Mouse (Mus musculus) G1E (cell line): ENCODE results near the gene Rnase2b. TPM values are rescaled to one million over a fixed set of nuclear protein-coding genes. Genes with fewer than 3 reads are reported as not detected.

ENCODE experiments used
- ATAC-seq: 2 replicates; pipeline ENCODE4 v1.8.0; 2016; ENCODE audit warnings: mild to moderate bottlenecking; ENCODE audit not compliant: insufficient number of reproducible peaks, poor library complexity, low FRiP score, severe bottlenecking; ENCODE audit errors: extremely low read depth
- DNase-seq: peaks from one replicate; pipeline ENCODE4 v3.0.0; 2012; ENCODE audit warnings: low spot score
- H3K27me3 ChIP-seq: 2 replicates; pipeline ENCODE4 v1.6.1; 2012; ENCODE audit warnings: mild to moderate bottlenecking, low read length, inconsistent platforms; ENCODE audit not compliant: insufficient read depth
- H3K36me3 ChIP-seq: replicated peaks from 2 replicates; pipeline ENCODE3; 2012; ENCODE audit warnings: mild to moderate bottlenecking, inconsistent platforms
- H3K4me1 ChIP-seq: 2 replicates; pipeline ENCODE4 v1.6.1; 2012; ENCODE audit warnings: low read depth, low read length, inconsistent platforms, mixed read lengths; ENCODE audit not compliant: insufficient read depth
- H3K4me3 ChIP-seq: 2 replicates; pipeline ENCODE4 v1.5.1; 2012; ENCODE audit warnings: low read depth, mild to moderate bottlenecking, inconsistent platforms, low read length, moderate library complexity, mixed read lengths
- H3K9me3 ChIP-seq: replicated peaks from 2 replicates; pipeline ENCODE4 v1.6.1; 2012; ENCODE audit warnings: inconsistent platforms
- CTCF ChIP-seq: IDR thresholded peaks from 2 replicates; pipeline ENCODE4 v1.5.1; 2012; ENCODE audit warnings: low read depth, low read length, inconsistent platforms, mixed read lengths
- GATA1 ChIP-seq: IDR thresholded peaks from 2 replicates; pipeline ENCODE4 v1.6.1; 2012; ENCODE audit warnings: borderline replicate concordance, low read length, inconsistent platforms, mixed read lengths
- GATA2 ChIP-seq: IDR thresholded peaks from 2 replicates; pipeline ENCODE4 v1.6.1; 2012; ENCODE audit warnings: low read depth, low read length, inconsistent platforms, borderline replicate concordance
- POLR2AphosphoS5 ChIP-seq: IDR thresholded peaks from 2 replicates; pipeline ENCODE4 v1.6.1; 2012; ENCODE audit warnings: low read depth, low read length, inconsistent platforms; ENCODE audit not compliant: insufficient replicate concordance
- TAL1 ChIP-seq: conservative IDR thresholded peaks from 2 replicates; pipeline ENCODE4 v1.6.1; 2012; ENCODE audit warnings: low read depth, low read length, inconsistent platforms, mixed read lengths
- polyA plus RNA-seq: library from polyadenylated mRNA; stranded (reverse); fragments of >175 nt; gene quantifications from 2 replicates; pipeline ENCODE4 v1.2.3, GENCODE M21; 2012
- total RNA-seq, 2 experiments: library from RNA; stranded (forward) in 1 of 2; stranded (reverse) in 1 of 2; fragments of 200-1000 nt in 1 of 2; fragments of >200 nt in 1 of 2; fragmentation: Nextera tagmentation in 1 of 2; gene quantifications; 2 replicates each; pipeline ENCODE4 v1.2.3; 2014 to 2017

The Rnase2b gene
- total and polyA plus RNA-seq, 3 experiments: not detected

- no peaks in the 10 kb centered on the region for H3K9me3 ChIP-seq
- DNase-seq (no peak), ATAC-seq (no peak)
- H3K4me3 ChIP-seq: no peak within 1 kb of the TSS
- TF ChIP-seq GATA2 (no peak), CTCF (no peak), GATA1 (no peak), TAL1 (no peak)
- no peaks in the 10 kb centered on the region for H3K4me1 ChIP-seq
- H3K36me3 ChIP-seq: no peaks in the 10 kb centered on the region
- H3K27me3 ChIP-seq: no peaks in the 10 kb centered on the region
Measured at GRCm38 (mm10) chr14:51199098-51200023, 37.3 kb downstream of the Rnase2b start, which contains the start of gene Ang2. Gene Ang2, minus strand, starts transcription at chr14:51199148.

DNA sequence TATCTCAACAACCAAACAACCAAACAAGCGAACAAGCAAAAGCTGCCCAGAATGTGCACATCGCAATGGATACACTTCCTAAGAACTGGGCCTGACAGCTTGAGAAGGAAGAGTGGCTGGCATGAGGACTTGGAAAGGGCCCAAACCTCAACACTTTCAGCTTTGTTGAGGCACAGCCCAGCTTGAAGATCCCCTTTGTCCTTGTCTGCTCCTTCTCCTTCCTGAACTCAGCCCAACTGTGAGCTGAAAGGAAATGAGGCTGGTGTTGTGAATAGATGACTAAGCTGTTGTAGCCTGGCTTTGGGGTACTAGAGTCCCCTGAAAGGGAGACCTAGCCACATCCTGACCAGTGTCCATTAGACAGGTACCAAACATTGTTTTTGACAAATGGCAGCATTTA, 38.0 kb downstream of the Rnase2b start:
- H3K27me3 ChIP-seq: no peaks in the 10 kb centered on the region
- ATAC-seq: no peak
- no peaks in the 10 kb centered on the region for H3K36me3 ChIP-seq
- H3K4me1 ChIP-seq: no peaks in the 10 kb centered on the region
- no peak for DNase-seq
- H3K9me3 ChIP-seq: no peaks in the 10 kb centered on the region
- TF ChIP-seq TAL1: no peak
- TF ChIP-seq GATA1: no peak
- no peak for TF ChIP-seq GATA2
- no peak for TF ChIP-seq POLR2AphosphoS5
- TF ChIP-seq CTCF: no peak
- H3K4me3 ChIP-seq: no peak overlapping the region

DNA sequence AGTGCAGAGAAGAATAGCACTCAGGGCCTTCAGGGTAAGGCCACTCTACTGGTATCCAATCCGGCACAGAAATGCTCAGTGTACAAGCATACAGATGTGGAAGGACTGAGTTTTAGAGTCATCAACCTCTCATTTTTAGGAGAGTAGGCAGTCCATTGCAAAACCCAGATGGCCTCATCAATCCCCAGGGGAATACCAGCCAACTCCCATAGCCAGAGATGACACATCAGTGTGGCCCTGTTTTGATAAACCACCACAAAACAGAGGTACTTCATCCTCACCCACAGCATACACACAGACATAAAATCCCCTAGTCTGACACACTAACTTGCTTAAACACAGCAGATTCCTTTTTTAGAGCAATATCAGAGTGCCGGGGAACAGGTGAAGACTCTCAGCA, 38.4 kb downstream of the Rnase2b start:
- no peak for ATAC-seq
- H3K4me1 ChIP-seq: no peaks in the 10 kb centered on the region

DNA sequence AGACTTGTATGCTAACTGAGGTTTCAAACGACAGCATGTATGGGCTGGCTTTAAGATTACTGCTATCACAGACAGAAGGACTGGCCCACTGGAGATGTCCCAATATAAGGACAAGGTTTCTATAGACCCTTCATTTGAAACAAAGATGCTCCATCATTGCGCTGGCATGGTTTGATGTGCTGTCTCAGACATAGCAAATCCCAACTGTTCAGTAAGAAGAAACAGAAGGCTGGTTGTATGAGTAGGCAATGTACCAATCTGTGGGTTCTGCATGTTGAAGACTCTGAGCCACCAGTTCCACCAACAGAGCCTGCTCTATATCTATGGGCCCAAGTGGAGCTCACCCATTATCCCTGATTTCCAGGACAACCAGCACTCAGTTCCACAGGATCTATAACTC, 41.1 kb downstream of the Rnase2b start, which contains the start of gene Ear14:
Gene Ear14, plus strand, starts transcription at position 277 of the 400 bp plus-strand sequence.
- DNase-seq (no peak), ATAC-seq (no peak)
- Histone ChIP-seq H3K27me3 (no peaks in the 10 kb centered on the region), H3K36me3 (no peaks in the 10 kb centered on the region), H3K4me1 (no peaks in the 10 kb centered on the region), H3K4me3 (no peak within 1 kb of the TSS), H3K9me3 (no peaks in the 10 kb centered on the region)
- TF ChIP-seq POLR2AphosphoS5: no peak
- TF ChIP-seq GATA2: no peak
- TF ChIP-seq TAL1: no peak
- no peak for TF ChIP-seq CTCF
- TF ChIP-seq GATA1: no peak

More for the DNA sequence above, 38.4 kb downstream of the Rnase2b start:
- Histone ChIP-seq H3K27me3 (no peaks in the 10 kb centered on the region), H3K9me3 (no peaks in the 10 kb centered on the region), H3K36me3 (no peaks in the 10 kb centered on the region), H3K4me3 (no peak overlapping the region)
- TF ChIP-seq CTCF (no peak), GATA1 (no peak), GATA2 (no peak), POLR2AphosphoS5 (no peak), TAL1 (no peak)
- no peak for DNase-seq

Other genes starting within 250 kb of the Rnase2b start
Only the 20 nearest of the 21 such genes appear.
- gene Osgep, start 237.4 kb upstream of the Rnase2b start, total RNA-seq (2014; fragmentation: Nextera tagmentation): 25.6 and 29.9 TPM in 2 replicates
- gene Osgep, start 237.4 kb upstream of the Rnase2b start, total RNA-seq (2017): 94.9 and 117 TPM in 2 replicates
- gene Osgep, start 237.4 kb upstream of the Rnase2b start, polyA plus RNA-seq: 29.3 and 42.4 TPM in 2 replicates
- 133 and 142 TPM in 2 replicates for gene Apex1, start 237.3 kb upstream of the Rnase2b start, total RNA-seq (2014; fragmentation: Nextera tagmentation)
- gene Apex1, start 237.3 kb upstream of the Rnase2b start, total RNA-seq (2017): 165 and 174 TPM in 2 replicates
- gene Apex1, start 237.3 kb upstream of the Rnase2b start, polyA plus RNA-seq: 162 and 174 TPM in 2 replicates
- 23.2 and 45.6 TPM in 2 replicates for gene Pip4p1, start 231.4 kb upstream of the Rnase2b start, total RNA-seq (2014; fragmentation: Nextera tagmentation)
- gene Pip4p1, start 231.4 kb upstream of the Rnase2b start, total RNA-seq (2017): 31.1 and 32.7 TPM in 2 replicates
- 99.9 and 126 TPM in 2 replicates for gene Pip4p1, start 231.4 kb upstream of the Rnase2b start, polyA plus RNA-seq
- gene Pnp, start 231.2 kb upstream of the Rnase2b start, total RNA-seq (2014; fragmentation: Nextera tagmentation): 70.0 and 88.4 TPM in 2 replicates
- gene Pnp, start 231.2 kb upstream of the Rnase2b start, total RNA-seq (2017): 110 and 112 TPM in 2 replicates
- 1.5 TPM in 2 replicates for gene Pnp, start 231.2 kb upstream of the Rnase2b start, polyA plus RNA-seq
- gene Gm49342, start 217.7 kb upstream of the Rnase2b start, total RNA-seq (2014; fragmentation: Nextera tagmentation): 3.2 TPM in 1 of 2 replicates, not detected in the other
- not detected in 2 replicates for gene Gm49342, start 217.7 kb upstream of the Rnase2b start, total RNA-seq (2017)
- 1.5 and 2.0 TPM in 2 replicates for gene Gm49342, start 217.7 kb upstream of the Rnase2b start, polyA plus RNA-seq
- 5.1 and 10.2 TPM in 2 replicates for gene Pnp2, start 206.3 kb upstream of the Rnase2b start, total RNA-seq (2014; fragmentation: Nextera tagmentation)
- gene Pnp2, start 206.3 kb upstream of the Rnase2b start, total RNA-seq (2017): 0.52 and 1.1 TPM in 2 replicates
- not detected in 2 replicates for gene Pnp2, start 206.3 kb upstream of the Rnase2b start, polyA plus RNA-seq
- not detected in 2 replicates for gene Rnase10, start 154.5 kb upstream of the Rnase2b start, total RNA-seq (2014; fragmentation: Nextera tagmentation)
- 0.22 TPM in 1 of 2 replicates, not detected in the other for gene Rnase10, start 154.5 kb upstream of the Rnase2b start, total RNA-seq (2017)
- gene Rnase10, start 154.5 kb upstream of the Rnase2b start, polyA plus RNA-seq: not detected in 2 replicates
- not detected in 2 replicates for gene Rnase9, start 120.4 kb upstream of the Rnase2b start, total RNA-seq (2014; fragmentation: Nextera tagmentation)
- gene Rnase9, start 120.4 kb upstream of the Rnase2b start, total RNA-seq (2017): 0.11 TPM in 1 of 2 replicates, not detected in the other
- gene Rnase9, start 120.4 kb upstream of the Rnase2b start, polyA plus RNA-seq: not detected in 2 replicates
- gene Rnase11, start 112.1 kb upstream of the Rnase2b start, total RNA-seq (2014; fragmentation: Nextera tagmentation): not detected in 2 replicates
- gene Rnase11, start 112.1 kb upstream of the Rnase2b start, total RNA-seq (2017): 0.22 TPM in 1 of 2 replicates, not detected in the other
- not detected in 2 replicates for gene Rnase11, start 112.1 kb upstream of the Rnase2b start, polyA plus RNA-seq
- gene Rnase12, start 104.6 kb upstream of the Rnase2b start, total RNA-seq (2014; fragmentation: Nextera tagmentation): not detected in 2 replicates
- gene Rnase12, start 104.6 kb upstream of the Rnase2b start, total RNA-seq (2017): not detected in 2 replicates
- not detected in 2 replicates for gene Rnase12, start 104.6 kb upstream of the Rnase2b start, polyA plus RNA-seq
- not detected in 2 replicates for gene Olfr750, start 87.8 kb upstream of the Rnase2b start, total RNA-seq (2014; fragmentation: Nextera tagmentation)
- gene Olfr750, start 87.8 kb upstream of the Rnase2b start, total RNA-seq (2017): 0.05 and 0.06 TPM in 2 replicates
- gene Olfr750, start 87.8 kb upstream of the Rnase2b start, polyA plus RNA-seq: not detected in 2 replicates
- 2.7 and 3.2 TPM in 2 replicates for gene Rnase4, start 71.2 kb upstream of the Rnase2b start, total RNA-seq (2014; fragmentation: Nextera tagmentation)
- 0.17 and 0.49 TPM in 2 replicates for gene Rnase4, start 71.2 kb upstream of the Rnase2b start, total RNA-seq (2017)
- not detected in 2 replicates for gene Rnase4, start 71.2 kb upstream of the Rnase2b start, polyA plus RNA-seq
- gene Ang, start 71.1 kb upstream of the Rnase2b start, total RNA-seq (2014; fragmentation: Nextera tagmentation): 1.6 TPM in 1 of 2 replicates, not detected in the other
- 0.16 TPM in 1 of 2 replicates, not detected in the other for gene Ang, start 71.1 kb upstream of the Rnase2b start, total RNA-seq (2017)
- gene Ang, start 71.1 kb upstream of the Rnase2b start, polyA plus RNA-seq: not detected in 2 replicates
- not detected in 2 replicates for gene Eddm3b, start 47.8 kb upstream of the Rnase2b start, total RNA-seq (2014; fragmentation: Nextera tagmentation)
- 0.11 TPM in 1 of 2 replicates, not detected in the other for gene Eddm3b, start 47.8 kb upstream of the Rnase2b start, total RNA-seq (2017)
- not detected in 2 replicates for gene Eddm3b, start 47.8 kb upstream of the Rnase2b start, polyA plus RNA-seq
- gene Rnase6, start 38.4 kb upstream of the Rnase2b start, total RNA-seq (2014; fragmentation: Nextera tagmentation): 41.7 and 44.8 TPM in 2 replicates
- gene Rnase6, start 38.4 kb upstream of the Rnase2b start, total RNA-seq (2017): 44.9 and 45.1 TPM in 2 replicates
- gene Rnase6, start 38.4 kb upstream of the Rnase2b start, polyA plus RNA-seq: 1.4 and 1.5 TPM in 2 replicates
- not detected in 2 replicates for gene Rnase1, start 15.5 kb upstream of the Rnase2b start, total RNA-seq (2014; fragmentation: Nextera tagmentation)
- gene Rnase1, start 15.5 kb upstream of the Rnase2b start, total RNA-seq (2017): 0.17 and 0.22 TPM in 2 replicates
- gene Rnase1, start 15.5 kb upstream of the Rnase2b start, polyA plus RNA-seq: not detected in 2 replicates
- not detected in 2 replicates for gene Ang2, start 36.9 kb downstream of the Rnase2b start, total RNA-seq (2014; fragmentation: Nextera tagmentation)
- not detected in 2 replicates for gene Ang2, start 36.9 kb downstream of the Rnase2b start, total RNA-seq (2017)
- not detected in 2 replicates for gene Ang2, start 36.9 kb downstream of the Rnase2b start, polyA plus RNA-seq
- gene Ear14, start 41.1 kb downstream of the Rnase2b start, total RNA-seq (2014; fragmentation: Nextera tagmentation): not detected in 2 replicates
- 0.44 TPM in 1 of 2 replicates, not detected in the other for gene Ear14, start 41.1 kb downstream of the Rnase2b start, total RNA-seq (2017)
- gene Ear14, start 41.1 kb downstream of the Rnase2b start, polyA plus RNA-seq: not detected in 2 replicates
- not detected in 2 replicates for gene Rnase2a, start 93.9 kb downstream of the Rnase2b start, total RNA-seq (2014; fragmentation: Nextera tagmentation)
- not detected in 2 replicates for gene Rnase2a, start 93.9 kb downstream of the Rnase2b start, total RNA-seq (2017)
- gene Rnase2a, start 93.9 kb downstream of the Rnase2b start, polyA plus RNA-seq: not detected in 2 replicates
- not detected in 2 replicates for gene Gm7247, start 199.5 kb downstream of the Rnase2b start, total RNA-seq (2014; fragmentation: Nextera tagmentation)
- gene Gm7247, start 199.5 kb downstream of the Rnase2b start, total RNA-seq (2017): not detected in 2 replicates
- not detected in 2 replicates for gene Gm7247, start 199.5 kb downstream of the Rnase2b start, polyA plus RNA-seq